Mouse (Mus musculus) megakaryocyte progenitor cell, adult 5-6 weeks (primary cell): Measurements from ENCODE around the gene Sgk2. TPM values are rescaled to one million over a fixed set of nuclear protein-coding genes. Genes with fewer than 3 reads are reported as not detected.
A peak's percentile ranks its signal among the peaks of the same experiment; 100 is the strongest.

Experiments
- ATAC-seq: replicated peaks from 2 replicates; pipeline ENCODE4 v1.8.0; 2016; ENCODE audit warnings: mild to moderate bottlenecking, moderate TSS enrichment, inconsistent platforms; ENCODE audit not compliant: poor library complexity
- total RNA-seq, 2 experiments: library from RNA; stranded (forward) in 1 of 2; stranded (reverse) in 1 of 2; fragments of 157-497, 149-512 nt in 1 of 2; fragments of 200-1000 nt in 1 of 2; gene quantifications; 2 replicates each; pipeline versions ENCODE4 v1.2.3 to v1.2.4; 2015 to 2017

Gene Sgk2
- total RNA-seq (2015) (not detected in 2 replicates), total RNA-seq (2017) (not detected in 2 replicates)

- no peak for ATAC-seq
Observed at GRCm38 (mm10) chr2:162987218-162987617, at the start of gene Sgk2. Gene Sgk2, plus strand, starts transcription at chr2:162987330.

DNA sequence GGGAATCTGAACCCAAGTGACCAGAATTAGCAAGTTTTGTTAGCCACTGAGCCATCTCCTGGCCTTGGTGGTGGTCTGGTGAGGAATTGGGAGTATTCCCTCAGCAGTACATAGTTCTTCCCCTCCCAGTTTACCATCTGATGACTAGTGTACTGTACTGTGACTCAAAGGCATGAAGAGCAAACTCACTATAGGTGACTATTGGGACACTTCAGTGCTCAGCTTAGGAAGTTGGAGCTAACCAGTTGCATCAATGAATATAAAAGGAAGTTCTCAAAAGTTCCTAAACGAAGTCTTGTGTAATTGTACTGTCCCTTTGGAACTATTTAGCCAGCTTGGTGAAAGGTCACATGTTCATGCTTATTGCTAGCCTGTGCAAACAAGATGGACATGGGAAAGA is 47.6 kb upstream of the Sgk2 start:
- ATAC-seq: peak; percentile 32

DNA sequence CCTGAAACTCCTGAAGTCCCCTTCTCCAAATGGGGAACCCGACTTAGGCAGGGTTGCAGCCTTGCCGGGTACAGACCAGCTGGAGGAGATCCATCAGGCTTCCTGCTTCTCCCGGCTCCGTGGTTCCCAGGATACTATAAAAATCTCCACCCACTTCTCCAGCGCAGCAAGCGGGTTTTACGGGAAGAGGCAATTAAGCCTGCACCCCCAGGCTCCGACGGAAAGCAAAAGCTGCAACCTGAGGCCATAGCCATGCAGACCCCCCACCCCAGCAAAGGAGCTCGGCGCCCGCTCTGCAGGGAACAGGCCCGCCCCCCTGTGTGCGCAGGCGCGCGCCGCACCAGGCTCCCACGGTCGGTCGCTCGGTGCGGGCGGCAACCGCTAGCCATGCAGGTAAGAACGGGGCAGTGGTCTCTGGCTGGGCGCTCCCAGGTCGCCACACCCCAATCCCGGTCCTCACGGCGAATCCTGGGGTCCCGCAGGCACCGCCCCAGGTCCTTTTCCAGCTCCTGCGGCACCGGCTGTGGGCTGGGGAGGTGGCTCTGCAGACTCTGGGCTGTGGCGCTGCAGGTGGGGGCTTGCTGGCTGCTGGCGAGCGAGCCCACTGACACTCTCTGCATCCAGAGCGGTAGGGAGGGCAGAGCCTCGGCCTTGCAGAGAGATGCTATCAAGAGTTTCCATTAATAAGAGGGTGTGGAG is 43.8 kb upstream of the Sgk2 start, which contains the start of gene L3mbtl1:
L3mbtl1 (plus strand) TSS at position 325 of the 699 bp plus-strand sequence.
- ATAC-seq: peak; percentile 23

DNA sequence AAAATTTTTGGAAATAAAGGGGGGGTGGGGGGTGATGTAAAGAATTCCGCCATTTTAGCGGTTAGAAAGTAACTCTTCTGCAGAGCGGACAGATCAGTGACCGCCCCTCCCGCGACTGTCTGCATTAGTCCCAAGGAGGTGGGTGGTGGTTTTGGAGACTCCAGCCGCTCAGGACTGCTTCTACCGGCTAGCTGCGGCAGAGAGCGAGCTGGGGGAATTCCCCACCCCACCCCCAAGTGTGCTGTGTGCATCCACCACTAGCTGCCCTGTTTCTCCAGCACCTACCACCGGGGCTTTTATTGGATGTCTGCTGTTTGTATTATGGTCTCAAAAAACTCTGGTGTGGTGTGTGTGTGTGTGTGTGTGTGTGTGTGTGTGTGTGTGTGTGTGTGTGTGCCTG is 43.2 kb upstream of the Sgk2 start:
- ATAC-seq: no peak

GRCm38 (mm10) chr2:162946964-162947363 is 40.2 kb upstream of the Sgk2 start:
- no peak for ATAC-seq

GRCm38 (mm10) chr2:162947736-162948135 is 39.4 kb upstream of the Sgk2 start:
- no peak for ATAC-seq

DNA sequence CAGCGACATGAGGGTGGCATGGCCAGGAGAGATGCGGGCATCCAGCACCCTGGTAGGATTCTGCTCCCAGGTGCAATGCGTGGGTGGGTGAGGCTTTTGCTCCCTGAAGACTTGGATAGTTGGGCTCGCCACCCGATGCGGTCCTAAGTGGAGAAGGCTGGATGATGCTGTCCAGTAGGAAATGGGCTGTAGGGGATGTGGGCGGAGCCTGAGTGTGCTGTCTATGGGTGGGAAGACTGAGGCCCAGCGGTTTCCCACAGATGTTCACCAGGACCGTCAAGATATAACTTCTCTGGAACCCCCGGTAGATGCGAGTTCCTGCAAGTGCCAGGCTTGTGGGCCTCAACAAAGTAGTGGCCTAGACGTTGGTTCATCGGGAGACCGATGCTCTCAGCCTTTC is 38.9 kb upstream of the Sgk2 start:
- no peak for ATAC-seq

DNA sequence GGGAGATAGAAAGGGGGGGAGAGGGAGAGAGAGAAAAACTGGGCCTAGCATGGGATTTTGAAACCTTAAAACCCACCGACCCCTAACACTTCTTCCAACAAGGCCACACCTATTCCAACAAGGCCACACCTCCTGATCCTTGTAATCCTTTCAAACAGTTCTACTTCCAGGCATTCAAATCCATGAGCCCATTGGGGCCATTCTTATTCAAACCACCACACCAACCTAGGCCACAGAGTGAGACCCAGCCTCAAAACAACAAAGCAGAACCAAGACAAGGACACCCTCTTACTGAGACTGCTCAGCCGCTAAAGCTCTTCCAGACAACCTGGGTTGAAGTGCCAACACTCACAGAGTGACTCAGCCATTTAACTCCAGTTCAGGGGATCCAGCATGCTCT is 36.4 kb upstream of the Sgk2 start:
- no peak for ATAC-seq

DNA sequence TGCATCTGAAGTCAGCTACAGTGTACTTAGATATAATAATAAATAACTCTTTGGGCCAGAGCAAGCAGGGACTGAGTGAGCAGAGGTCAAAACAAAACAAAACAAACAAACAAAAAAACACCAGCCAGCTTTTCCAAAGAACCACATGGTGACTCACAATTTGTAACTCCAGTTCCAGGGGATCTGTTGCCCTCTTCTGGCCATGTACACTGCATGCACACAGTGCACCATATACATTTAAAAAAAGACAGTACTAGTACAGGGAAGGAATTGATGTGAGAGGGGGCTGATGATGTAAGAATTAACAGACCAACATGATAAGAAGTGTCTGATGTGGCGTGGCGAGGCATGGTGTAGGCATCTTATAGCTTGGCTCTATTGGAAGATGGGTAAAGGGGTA is 30.3 kb upstream of the Sgk2 start:
- peak; percentile 67 for ATAC-seq

- ATAC-seq: no peak
Observed at GRCm38 (mm10) chr2:162961321-162961720, 25.8 kb upstream of the Sgk2 start.

DNA sequence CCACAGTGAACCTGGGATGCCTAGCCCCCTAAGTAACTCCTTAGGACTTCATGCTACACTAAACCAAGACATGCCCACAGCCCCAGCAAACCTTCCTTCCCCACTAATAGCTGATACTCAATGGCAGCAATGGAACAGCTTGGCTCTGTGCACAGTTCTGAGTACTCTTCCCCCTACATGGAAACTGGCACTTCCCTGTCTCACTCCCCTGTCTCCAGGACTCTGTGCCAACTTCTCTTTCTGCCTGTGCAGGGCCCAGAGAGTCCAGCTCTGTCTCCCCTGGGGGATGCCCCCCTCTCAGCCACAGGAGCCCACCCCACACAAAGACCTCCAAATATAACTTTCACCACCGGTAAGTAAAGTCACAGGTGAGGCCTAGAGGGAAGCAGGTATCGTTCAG is 20.4 kb upstream of the Sgk2 start:
- ATAC-seq: peak; percentile 52

GRCm38 (mm10) chr2:162968357-162968756 is 18.8 kb upstream of the Sgk2 start:
- ATAC-seq: peak; percentile 84

DNA sequence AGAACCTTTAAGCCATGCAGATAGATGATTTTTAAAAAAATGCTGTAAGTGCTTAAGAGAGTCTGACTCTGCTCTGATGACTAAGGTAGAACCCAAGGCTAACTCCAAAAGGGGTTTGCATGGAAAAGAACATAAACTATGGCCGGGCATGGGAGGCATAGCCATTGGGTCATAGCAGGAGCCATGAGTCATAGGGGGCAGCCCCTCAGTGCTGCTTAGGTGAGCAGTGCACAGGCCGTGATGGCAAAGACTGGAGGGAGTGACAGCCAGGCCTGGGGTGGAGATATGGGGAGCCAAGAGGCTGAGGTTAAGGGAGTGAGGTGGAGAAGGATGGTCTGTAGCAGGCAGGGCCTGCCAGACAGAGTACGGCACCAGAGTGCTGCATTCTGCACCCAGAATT is 18.0 kb upstream of the Sgk2 start:
- no peak for ATAC-seq

GRCm38 (mm10) chr2:162970896-162971295 is 16.2 kb upstream of the Sgk2 start:
- no peak for ATAC-seq

DNA sequence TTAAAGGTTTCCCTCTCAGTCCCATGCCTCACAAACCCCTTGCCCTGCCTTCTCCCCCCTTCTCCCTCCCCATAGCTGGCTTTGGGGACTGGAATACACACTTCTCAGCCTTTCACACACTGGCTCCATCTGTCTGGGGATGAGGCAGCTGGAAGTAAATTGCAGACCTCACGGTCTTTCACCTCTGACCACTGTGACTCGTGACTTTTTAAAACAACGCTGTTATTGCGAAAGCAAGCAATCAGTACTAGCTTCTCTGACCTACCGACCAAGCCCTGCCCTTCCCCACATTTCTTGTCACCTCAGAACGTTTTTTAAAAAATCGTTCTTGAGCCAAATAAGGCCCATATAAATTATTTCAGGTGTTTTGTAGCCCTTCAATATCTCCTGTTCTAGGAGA is 14.4 kb upstream of the Sgk2 start:
- peak; percentile 47 for ATAC-seq

DNA sequence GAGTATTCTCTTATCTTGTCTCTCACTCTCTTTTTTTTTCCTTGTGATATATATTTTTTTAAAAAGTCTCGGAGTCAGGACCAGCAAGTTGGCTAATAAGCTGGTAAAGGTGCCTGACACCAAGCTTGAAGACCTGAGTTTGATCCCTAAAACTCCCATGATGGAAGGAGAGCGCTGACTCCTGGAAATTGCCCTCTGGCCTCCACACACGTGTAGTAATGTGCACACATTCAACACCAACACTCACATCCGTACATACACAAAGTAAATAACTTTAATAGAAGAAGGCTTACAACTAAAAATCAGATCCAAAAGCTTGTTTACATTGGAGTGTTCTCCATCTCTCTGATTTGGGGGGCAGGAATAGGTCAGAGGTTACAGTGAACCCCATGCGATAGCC is 13.9 kb upstream of the Sgk2 start:
- ATAC-seq: no peak

DNA sequence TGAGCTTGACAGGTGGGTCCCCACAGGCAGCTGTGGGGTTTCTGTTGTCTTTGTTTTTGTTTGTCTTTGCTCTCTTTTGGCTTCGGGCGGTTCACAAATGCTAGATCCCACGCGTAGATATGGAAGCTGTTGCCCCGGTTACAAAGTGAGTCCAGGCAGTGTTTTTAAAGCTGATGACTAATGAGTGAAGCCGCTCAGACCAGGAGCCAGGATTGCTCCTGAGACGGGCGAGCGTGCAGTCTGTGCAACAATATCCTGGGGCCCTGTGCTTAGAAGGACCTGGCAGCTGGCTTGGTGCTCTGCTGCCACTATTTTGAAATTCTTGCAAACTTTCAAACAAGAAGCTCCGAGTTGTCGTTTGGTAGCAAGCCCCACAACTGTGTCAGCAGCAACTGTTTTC is 13.5 kb upstream of the Sgk2 start:
- no peak for ATAC-seq

DNA sequence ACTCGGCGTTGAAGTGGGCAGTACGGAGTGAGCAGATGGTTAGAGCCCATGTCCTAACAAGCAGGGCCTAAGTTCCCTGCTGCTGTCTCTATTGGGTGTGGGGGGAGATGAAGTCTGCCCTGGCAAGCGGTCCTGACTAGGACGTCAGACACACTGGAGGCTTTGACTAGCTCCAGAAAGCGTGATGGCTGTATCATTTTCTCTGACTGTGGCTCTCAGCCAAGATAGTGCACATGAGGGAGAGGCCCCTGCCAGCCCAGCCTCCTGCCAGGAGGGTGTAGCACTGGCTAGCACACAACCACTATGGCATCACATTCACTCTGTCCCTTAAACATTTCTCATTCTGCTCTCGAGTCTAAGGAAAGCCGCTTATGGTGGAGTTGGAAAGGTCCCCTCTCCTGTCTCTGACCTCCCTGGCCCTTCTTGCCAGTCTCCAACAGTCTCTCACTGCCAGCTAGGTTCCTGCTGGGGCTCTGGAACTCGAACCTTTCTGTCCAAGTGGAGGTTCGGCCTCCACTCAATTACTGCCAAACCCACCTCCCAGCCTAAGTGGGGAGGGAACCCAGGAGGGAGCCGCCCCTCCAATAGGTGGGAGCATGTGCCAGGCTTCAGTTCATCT is 11.9 kb upstream of the Sgk2 start:
- no peak for ATAC-seq

DNA sequence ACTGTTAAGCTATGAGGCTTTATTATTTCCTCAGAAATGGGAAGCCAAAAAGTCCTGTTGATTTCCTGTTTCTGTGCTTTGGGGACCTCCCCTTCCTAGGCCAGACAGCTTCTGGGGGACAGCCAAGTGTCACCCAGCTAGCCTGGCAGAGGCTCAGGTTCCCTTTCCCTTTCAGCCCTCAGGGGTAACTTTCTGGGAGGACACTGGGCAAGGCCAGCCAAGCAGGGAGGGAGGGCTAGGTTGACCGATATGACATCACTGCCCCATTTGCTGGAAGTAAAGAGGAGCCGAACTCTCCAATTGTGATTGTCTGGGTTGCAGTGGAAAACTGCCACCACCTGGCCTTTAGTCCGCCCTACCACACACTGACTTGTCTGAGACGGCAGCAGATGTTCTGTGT is 11.1 kb upstream of the Sgk2 start:
- ATAC-seq: peak; percentile 86

- no peak for ATAC-seq
Observed at GRCm38 (mm10) chr2:162984381-162984780, 2.7 kb upstream of the Sgk2 start.

GRCm38 (mm10) chr2:162985923-162986322 is 1.2 kb upstream of the Sgk2 start:
- no peak for ATAC-seq

GRCm38 (mm10) chr2:162986764-162987163 is 366 bp upstream of the Sgk2 start:
- no peak for ATAC-seq

GRCm38 (mm10) chr2:162988235-162988634 is 1.1 kb downstream of the Sgk2 start:
- ATAC-seq: peak; percentile 48
